Mouse (Mus musculus): ENCODE data around the gene Gm49673. TPM values are rescaled to one million over a fixed set of nuclear protein-coding genes. Genes with fewer than 3 reads are reported as not detected.
A peak's percentile ranks its signal among the peaks of the same experiment; 100 is the strongest.
"Not testable (repeated sequence)": the region's sequence is repeated elsewhere in the genome, so short reads cannot be mapped to it uniquely, and the experiment has no call there.

The Gm49673 gene
- polyA plus RNA-seq, 1 experiment, result not detected

DNA sequence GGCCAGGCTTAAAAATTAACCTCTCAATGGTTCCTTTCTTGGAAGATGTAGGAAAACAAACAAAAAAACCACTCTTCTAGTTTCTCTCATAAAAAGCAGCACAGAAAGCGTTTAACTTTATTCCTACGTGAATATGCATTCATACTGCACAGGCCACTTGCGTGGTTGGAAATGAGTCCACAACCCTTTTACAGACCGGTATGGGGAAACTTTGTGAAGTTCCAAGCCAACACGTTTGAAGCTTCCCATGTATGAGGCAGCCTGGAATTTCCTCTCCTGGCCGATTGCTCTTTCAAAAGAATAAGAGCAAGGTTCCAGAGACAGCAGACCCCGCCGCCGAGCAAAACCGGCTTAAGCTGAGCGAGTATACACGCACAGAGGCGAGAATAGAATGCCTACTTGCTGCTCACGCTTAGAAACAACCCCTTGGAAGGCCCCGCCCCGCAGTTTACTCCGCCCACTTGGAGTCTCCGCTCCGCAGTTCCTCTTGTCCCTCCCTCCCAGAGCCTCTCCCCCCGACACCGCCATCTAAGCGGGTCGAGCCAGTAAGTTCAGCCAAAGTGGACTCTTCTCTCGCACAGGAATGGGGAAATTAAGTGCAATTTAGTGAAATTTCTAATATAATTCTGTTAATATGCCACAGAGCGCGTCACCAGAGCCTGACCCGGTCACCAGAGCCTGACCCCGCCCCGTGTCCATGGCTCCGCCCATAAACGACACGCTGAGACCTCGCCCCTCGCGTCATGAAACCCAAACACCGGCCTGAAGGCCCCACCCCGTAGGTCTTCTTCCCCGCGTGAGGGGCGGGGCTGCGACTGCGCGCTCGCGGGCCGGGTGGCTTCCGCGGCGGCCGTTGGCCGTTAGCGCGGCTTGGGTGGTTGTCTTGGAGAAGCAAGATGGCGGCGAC, 17.4 kb upstream of the Gm49673 start, which contains the start of gene Fgfr1op:
Fgfr1op (plus strand) TSS at position 801 of the 907 bp plus-strand sequence.
- not testable (repeated sequence) for H3K27ac ChIP-seq (ENCODE audit: insufficient read depth, low read depth, low read length); H3K4me1 ChIP-seq (ENCODE audit: control insufficient read depth, insufficient read depth, low read length)
- WGBS, result under 1% methylated on average over 22 of the region's 55 CpGs
- peak within 1 kb of the TSS; percentile 68 for H3K4me3 ChIP-seq (ENCODE audit: insufficient read depth, low read depth, low read length)

DNA sequence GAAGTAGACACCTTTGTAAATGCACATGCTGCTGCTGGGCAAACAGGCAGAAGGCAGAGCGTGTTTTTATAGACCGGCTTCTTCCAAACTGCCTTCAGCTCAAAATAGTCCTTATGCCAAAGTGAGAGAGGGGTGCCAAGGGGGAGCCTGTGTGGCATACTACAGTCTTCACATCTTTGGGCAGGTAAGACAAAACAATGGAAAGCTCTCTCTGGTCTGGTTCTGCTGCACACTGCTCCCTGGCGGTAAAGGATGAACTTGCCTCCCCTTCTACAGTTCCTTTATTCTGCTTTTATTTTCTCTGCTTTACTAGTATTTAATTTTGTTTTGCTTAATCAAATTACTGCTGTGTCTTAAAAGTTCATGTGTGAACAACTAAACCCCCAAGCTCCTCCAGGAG, 13.4 kb upstream of the Gm49673 start:
- 47% methylated on average over 3 of the region's 3 CpGs for WGBS
- H3K4me3 ChIP-seq (ENCODE audit: insufficient read depth, low read depth, low read length), result not testable (repeated sequence)

GRCm38 (mm10) chr17:8158627-8159026, 11.0 kb upstream of the Gm49673 start:
- WGBS, result no CpG with 5 or more reads among the region's 1 CpGs
- H3K4me3 ChIP-seq (ENCODE audit: insufficient read depth, low read depth, low read length), result not testable (repeated sequence)

More for the DNA sequence above, 13.4 kb upstream of the Gm49673 start:
- not testable (repeated sequence) for H3K27ac ChIP-seq (ENCODE audit: insufficient read depth, low read depth, low read length); H3K4me1 ChIP-seq (ENCODE audit: control insufficient read depth, insufficient read depth, low read length)

DNA sequence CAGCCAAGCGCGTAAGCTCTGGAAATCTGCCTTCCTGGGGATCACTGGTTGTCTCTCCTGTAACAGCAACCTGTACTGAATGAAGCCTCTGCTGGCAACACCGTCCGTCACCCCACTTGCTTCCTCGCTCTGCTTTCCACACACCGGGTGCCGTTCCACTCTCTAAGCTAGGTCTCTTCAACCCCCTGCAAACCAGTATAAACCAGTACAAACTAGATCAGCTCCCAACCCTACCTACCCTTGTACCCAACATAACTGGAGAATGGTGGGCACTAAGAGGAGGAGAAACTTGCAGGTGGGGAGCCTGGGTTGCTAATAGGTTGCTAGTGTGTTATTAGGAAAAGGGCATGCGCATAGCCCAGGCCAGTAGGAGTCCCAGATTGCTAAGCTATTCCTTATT, 8.4 kb upstream of the Gm49673 start:
- H3K4me1 ChIP-seq (ENCODE audit: control insufficient read depth, insufficient read depth, low read length); H3K27ac ChIP-seq (ENCODE audit: insufficient read depth, low read depth, low read length); H3K4me3 ChIP-seq (ENCODE audit: insufficient read depth, low read depth, low read length): not testable (repeated sequence)
- WGBS, result 100% methylated on average over 1 of the region's 8 CpGs

More at GRCm38 (mm10) chr17:8158627-8159026, 11.0 kb upstream of the Gm49673 start:
- H3K27ac ChIP-seq (ENCODE audit: insufficient read depth, low read depth, low read length); H3K4me1 ChIP-seq (ENCODE audit: control insufficient read depth, insufficient read depth, low read length): not testable (repeated sequence)

DNA sequence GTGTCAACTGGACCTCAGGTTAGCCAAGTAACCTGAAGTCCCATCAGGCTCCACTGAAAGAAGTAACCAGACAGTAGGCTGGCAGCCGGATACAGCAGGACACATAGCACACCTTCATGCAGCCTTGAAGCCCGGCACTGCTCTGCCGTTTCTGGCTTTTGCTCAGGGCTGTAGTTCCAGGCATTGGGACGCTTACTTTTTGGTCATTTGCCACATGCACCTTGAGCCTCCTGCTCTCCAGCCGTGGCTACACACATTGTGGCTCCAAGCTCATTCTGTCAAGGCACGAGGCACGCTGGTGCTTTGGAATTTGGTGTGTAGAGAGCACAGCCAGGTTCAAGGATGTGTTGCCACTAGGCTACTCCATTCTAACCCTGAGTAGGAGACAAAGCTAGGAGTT, 7.4 kb upstream of the Gm49673 start:
- H3K4me3 ChIP-seq (ENCODE audit: insufficient read depth, low read depth, low read length); H3K27ac ChIP-seq (ENCODE audit: insufficient read depth, low read depth, low read length); H3K4me1 ChIP-seq (ENCODE audit: control insufficient read depth, insufficient read depth, low read length): not testable (repeated sequence)
- 91% methylated on average over 7 of the region's 7 CpGs for WGBS

GRCm38 (mm10) chr17:8146931-8147330, 657 bp downstream of the Gm49673 start:
- WGBS, result 18% methylated on average over 5 of the region's 5 CpGs
- H3K27ac ChIP-seq (ENCODE audit: insufficient read depth, low read depth, low read length); H3K4me1 ChIP-seq (ENCODE audit: control insufficient read depth, insufficient read depth, low read length): not testable (repeated sequence)
- peak overlapping the region; percentile 23; the same call in 1 of the 2 replicates for H3K4me3 ChIP-seq (ENCODE audit: insufficient read depth, low read depth, low read length)

GRCm38 (mm10) chr17:8143802-8144673, 3.5 kb downstream of the Gm49673 start:
- not testable (repeated sequence) for H3K4me3 ChIP-seq (ENCODE audit: insufficient read depth, low read depth, low read length); H3K4me1 ChIP-seq (ENCODE audit: control insufficient read depth, insufficient read depth, low read length); H3K27ac ChIP-seq (ENCODE audit: insufficient read depth, low read depth, low read length)
- 64% methylated on average over 14 of the region's 14 CpGs for WGBS

- H3K4me3 ChIP-seq (ENCODE audit: insufficient read depth, low read depth, low read length); H3K4me1 ChIP-seq (ENCODE audit: control insufficient read depth, insufficient read depth, low read length); H3K27ac ChIP-seq (ENCODE audit: insufficient read depth, low read depth, low read length): not testable (repeated sequence)
- WGBS, result 46% methylated on average over 3 of the region's 3 CpGs
Observed at GRCm38 (mm10) chr17:8140210-8140609, 7.4 kb downstream of the Gm49673 start.

DNA sequence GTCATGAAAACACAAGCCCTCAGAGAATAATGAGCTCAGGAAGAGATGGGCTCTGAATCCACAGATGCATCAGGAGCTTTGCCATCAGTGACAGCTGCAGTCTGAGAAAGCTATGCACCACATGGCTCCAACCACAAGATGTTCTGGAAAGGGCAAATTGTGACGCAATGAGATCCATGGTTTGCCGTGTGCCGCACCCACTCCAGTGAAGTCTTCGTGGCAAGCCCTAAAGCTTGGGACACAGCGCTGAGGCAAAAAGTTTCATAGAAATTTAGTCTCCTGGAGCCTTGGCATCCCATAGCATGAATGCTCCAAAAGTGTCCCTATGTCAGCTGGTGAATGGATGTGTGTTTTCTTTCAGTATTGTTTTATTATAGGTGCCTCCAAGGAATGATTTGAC, 9.5 kb downstream of the Gm49673 start:
- H3K4me1 ChIP-seq (ENCODE audit: control insufficient read depth, insufficient read depth, low read length); H3K27ac ChIP-seq (ENCODE audit: insufficient read depth, low read depth, low read length); H3K4me3 ChIP-seq (ENCODE audit: insufficient read depth, low read depth, low read length): not testable (repeated sequence)
- WGBS, result 95% methylated on average over 5 of the region's 5 CpGs

DNA sequence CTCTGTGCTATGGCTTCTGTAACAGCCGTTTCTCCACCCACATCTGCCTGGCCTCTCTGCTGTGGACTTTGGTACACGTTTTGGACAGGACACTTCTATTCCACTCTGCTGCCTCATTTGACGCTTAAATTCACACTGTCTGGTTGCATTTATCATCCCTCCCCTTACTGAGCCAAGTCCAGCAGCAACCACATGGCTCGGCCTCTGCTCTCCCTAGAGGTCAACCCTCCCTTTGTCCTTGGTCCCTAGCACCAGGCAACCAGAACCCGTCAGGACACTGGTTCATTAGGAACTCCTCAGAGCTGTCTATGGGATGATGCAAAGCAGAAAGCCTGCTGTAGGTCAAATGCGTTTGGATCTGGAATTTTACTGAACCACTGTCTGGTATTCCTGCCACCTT, 16.7 kb downstream of the Gm49673 start:
- WGBS, result no CpG with 5 or more reads among the region's 6 CpGs
- not testable (repeated sequence) for H3K27ac ChIP-seq (ENCODE audit: insufficient read depth, low read depth, low read length); H3K4me1 ChIP-seq (ENCODE audit: control insufficient read depth, insufficient read depth, low read length); H3K4me3 ChIP-seq (ENCODE audit: insufficient read depth, low read depth, low read length)

GRCm38 (mm10) chr17:8129578-8129977, 18.0 kb downstream of the Gm49673 start:
- not testable (repeated sequence) for H3K4me1 ChIP-seq (ENCODE audit: control insufficient read depth, insufficient read depth, low read length); H3K27ac ChIP-seq (ENCODE audit: insufficient read depth, low read depth, low read length); H3K4me3 ChIP-seq (ENCODE audit: insufficient read depth, low read depth, low read length)
- 93% methylated on average over 9 of the region's 9 CpGs for WGBS

GRCm38 (mm10) chr17:8128326-8128993, 19.1 kb downstream of the Gm49673 start:
- not testable (repeated sequence) for H3K4me1 ChIP-seq (ENCODE audit: control insufficient read depth, insufficient read depth, low read length); H3K4me3 ChIP-seq (ENCODE audit: insufficient read depth, low read depth, low read length); H3K27ac ChIP-seq (ENCODE audit: insufficient read depth, low read depth, low read length)
- WGBS, result 83% methylated on average over 2 of the region's 7 CpGs

GRCm38 (mm10) chr17:8124586-8124985, 23.0 kb downstream of the Gm49673 start:
- 85% methylated on average over 2 of the region's 6 CpGs for WGBS
- H3K4me3 ChIP-seq (ENCODE audit: insufficient read depth, low read depth, low read length), result not testable (repeated sequence)

GRCm38 (mm10) chr17:8122974-8123373, 24.6 kb downstream of the Gm49673 start:
- H3K4me3 ChIP-seq (ENCODE audit: insufficient read depth, low read depth, low read length); H3K4me1 ChIP-seq (ENCODE audit: control insufficient read depth, insufficient read depth, low read length); H3K27ac ChIP-seq (ENCODE audit: insufficient read depth, low read depth, low read length): not testable (repeated sequence)
- no CpG with 5 or more reads among the region's 3 CpGs for WGBS

More at GRCm38 (mm10) chr17:8124586-8124985, 23.0 kb downstream of the Gm49673 start:
- H3K27ac ChIP-seq (ENCODE audit: insufficient read depth, low read depth, low read length); H3K4me1 ChIP-seq (ENCODE audit: control insufficient read depth, insufficient read depth, low read length): not testable (repeated sequence)

Data from olfactory bulb, adult 2 months (tissue).